Mouse (Mus musculus) neural tube, embryonic 11.5 days (tissue): Measurements from ENCODE around the gene Phf24. TPM values are rescaled to one million over a fixed set of nuclear protein-coding genes. Genes with fewer than 3 reads are reported as not detected.

ENCODE experiments used
- ATAC-seq: fragments of 200-750 bp; cut with Nextera tagmentation; 2 replicates; pipeline ENCODE4 v1.8.0; 2017; ENCODE audit warnings: moderate number of reproducible peaks, mild to moderate bottlenecking, moderate TSS enrichment, moderate library complexity; ENCODE audit not compliant: insufficient read depth, low FRiP score, low TSS enrichment
- DNase-seq: peaks from one replicate; pipeline ENCODE4 v3.0.0-alpha.2; 2015; ENCODE audit warnings: low spot score
- H3K27ac ChIP-seq: fragments of 300-500 bp; sonication (generic); 2 replicates; pipeline ENCODE4 v1.5.1; 2014; ENCODE audit warnings: low read depth, mild to moderate bottlenecking, low read length
- H3K27me3 ChIP-seq: fragments of 300-500 bp; sonication (generic); 2 replicates; pipeline ENCODE4 v1.6.1; 2014; ENCODE audit warnings: mild to moderate bottlenecking, low read length, mixed read lengths; ENCODE audit not compliant: control insufficient read depth, insufficient read depth
- H3K36me3 ChIP-seq: fragments of 300-500 bp; sonication (generic); 2 replicates; pipeline ENCODE4 v1.6.1; 2014; ENCODE audit warnings: mild to moderate bottlenecking, low read length, moderate library complexity, mixed read lengths; ENCODE audit not compliant: control insufficient read depth, insufficient read depth
- H3K4me1 ChIP-seq: fragments of 300-500 bp; sonication (generic); 2 replicates; pipeline ENCODE4 v1.6.1; 2014; ENCODE audit warnings: low read length, mixed read lengths; ENCODE audit not compliant: control insufficient read depth, insufficient read depth
- H3K4me2 ChIP-seq: fragments of 300-500 bp; sonication (generic); 2 replicates; pipeline ENCODE4 v1.6.1; 2014; ENCODE audit warnings: low read depth, mild to moderate bottlenecking, moderate library complexity
- H3K4me3 ChIP-seq: fragments of 300-500 bp; sonication (generic); 2 replicates; pipeline ENCODE4 v1.5.1; 2014; ENCODE audit warnings: low read depth, low read length
- H3K9ac ChIP-seq: fragments of 300-500 bp; sonication (generic); 2 replicates; pipeline ENCODE4 v1.6.1; 2014; ENCODE audit warnings: mild to moderate bottlenecking, low read length
- H3K9me3 ChIP-seq: fragments of 300-500 bp; sonication (generic); 2 replicates; pipeline ENCODE4 v1.6.1; 2016; ENCODE audit warnings: low read length; ENCODE audit not compliant: control insufficient read depth
- WGBS: fragments of 180-500 bp; shearing (Covaris S2); extraction: QIAGEN DNeasy Blood & Tissue Kit; methylation state at CpG from one replicate; pipeline ENCODE4 v1.1.7; 2014; 5-methylcytosine and 5-hydroxymethylcytosine counted together
- polyA plus RNA-seq: library from polyadenylated mRNA; unstranded; fragments of >200 nt; fragmentation: Nextera tagmentation; extraction: Ambion mirVana; gene quantifications from 2 replicates; pipeline ENCODE4 v1.2.1, GENCODE M21; 2014

The Phf24 gene
- polyA plus RNA-seq, 1 experiment from 2014 or later: 2.7 TPM

DNA sequence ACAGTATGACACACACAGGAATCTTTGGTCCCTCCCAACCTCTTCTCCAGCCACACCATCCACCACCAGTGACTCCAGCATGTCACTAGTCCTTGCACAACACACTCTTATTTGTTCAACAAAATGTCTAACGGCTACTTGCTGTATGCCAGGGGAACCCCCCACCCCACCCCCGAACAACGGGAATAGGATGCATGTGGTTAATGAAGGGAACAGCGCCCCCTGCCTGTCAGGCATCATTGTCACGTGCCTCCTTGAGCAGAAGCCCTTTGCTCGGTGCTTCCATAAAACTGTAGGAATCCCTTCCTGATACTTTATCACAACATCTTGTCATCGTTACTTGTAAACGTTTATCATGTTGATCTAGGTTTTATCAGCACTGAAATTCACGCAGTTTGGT is 14.3 kb upstream of the Phf24 start:
- Histone ChIP-seq H3K27ac (no peak overlapping the region), H3K9ac (no peak overlapping the region), H3K4me3 (no peak overlapping the region), H3K27me3 (no peaks in the 10 kb centered on the region), H3K36me3 (no peaks in the 10 kb centered on the region), H3K4me1 (no peaks in the 10 kb centered on the region), H3K4me2 (no peak overlapping the region), H3K9me3 (no peaks in the 10 kb centered on the region)
- whole genome bisulfite sequencing: 62% methylated on average over 9 of the region's 9 CpGs
- no peak for ATAC-seq
- no peak for DNase-seq

GRCm38 (mm10) chr4:42902730-42903129 is 13.7 kb upstream of the Phf24 start:
- Histone ChIP-seq H3K4me2 (no peak overlapping the region), H3K27me3 (no peaks in the 10 kb centered on the region), H3K9ac (no peak overlapping the region), H3K4me1 (no peaks in the 10 kb centered on the region), H3K36me3 (no peaks in the 10 kb centered on the region), H3K27ac (no peak overlapping the region), H3K9me3 (no peaks in the 10 kb centered on the region), H3K4me3 (no peak overlapping the region)
- DNase-seq (no peak), ATAC-seq (no peak)
- WGBS: 90% methylated on average over 5 of the region's 5 CpGs

GRCm38 (mm10) chr4:42903942-42904341 is 12.5 kb upstream of the Phf24 start:
- Histone ChIP-seq H3K4me3 (no peak overlapping the region), H3K27ac (no peak overlapping the region), H3K36me3 (no peaks in the 10 kb centered on the region), H3K4me1 (no peaks in the 10 kb centered on the region), H3K27me3 (no peaks in the 10 kb centered on the region), H3K9ac (no peak overlapping the region), H3K4me2 (no peak overlapping the region), H3K9me3 (no peaks in the 10 kb centered on the region)
- WGBS: 91% methylated on average over 1 of the region's 1 CpGs
- ATAC-seq: no peak
- no peak for DNase-seq

GRCm38 (mm10) chr4:42904523-42904922 is 11.9 kb upstream of the Phf24 start:
- H3K27me3 ChIP-seq: no peaks in the 10 kb centered on the region
- H3K4me2 ChIP-seq: no peak overlapping the region
- 95% methylated on average over 3 of the region's 3 CpGs for WGBS
- H3K4me1 ChIP-seq: no peaks in the 10 kb centered on the region
- no peaks in the 10 kb centered on the region for H3K9me3 ChIP-seq
- no peak overlapping the region for H3K9ac ChIP-seq
- DNase-seq: no peak
- ATAC-seq: no peak
- no peaks in the 10 kb centered on the region for H3K36me3 ChIP-seq
- no peak overlapping the region for H3K27ac ChIP-seq
- H3K4me3 ChIP-seq: no peak overlapping the region

DNA sequence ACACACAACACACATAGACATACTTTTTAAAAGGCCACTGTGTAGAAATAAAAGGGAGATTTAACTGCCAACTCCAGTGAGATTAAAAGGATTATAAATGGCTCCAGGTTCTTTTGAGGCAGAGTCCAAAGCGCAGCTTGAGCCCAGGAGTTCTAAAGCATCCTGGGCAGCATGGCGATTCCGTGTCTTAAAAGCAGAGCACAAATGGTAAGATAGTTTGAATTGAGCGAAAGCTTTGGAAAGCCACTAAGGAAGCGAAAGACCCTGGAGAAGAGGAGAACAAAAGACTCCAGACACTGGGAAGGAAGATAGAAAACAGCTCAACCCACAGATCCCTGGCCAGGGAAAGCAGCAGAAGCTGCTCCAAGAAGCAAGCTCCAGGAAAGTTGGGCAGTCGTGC is 11.5 kb upstream of the Phf24 start:
- WGBS: 82% methylated on average over 6 of the region's 6 CpGs
- no peaks in the 10 kb centered on the region for H3K9me3 ChIP-seq
- H3K4me3 ChIP-seq: no peak overlapping the region
- no peak overlapping the region for H3K27ac ChIP-seq
- no peaks in the 10 kb centered on the region for H3K36me3 ChIP-seq
- no peak overlapping the region for H3K9ac ChIP-seq
- ATAC-seq (no peak), DNase-seq (no peak)
- H3K27me3 ChIP-seq: no peaks in the 10 kb centered on the region
- no peak overlapping the region for H3K4me2 ChIP-seq
- no peaks in the 10 kb centered on the region for H3K4me1 ChIP-seq

GRCm38 (mm10) chr4:42913391-42913790 is 3.1 kb upstream of the Phf24 start:
- WGBS: 47% methylated on average over 10 of the region's 10 CpGs
- DNase-seq: no peak
- no peak for ATAC-seq

GRCm38 (mm10) chr4:42915311-42915710 is 1.1 kb upstream of the Phf24 start:
- Histone ChIP-seq H3K4me1 (0 out of 2 replicates have a peak, but pooled peaks cover 4% of the 10 kb centered on the region), H3K4me3 (no peak overlapping the region), H3K9me3 (no peaks in the 10 kb centered on the region), H3K9ac (no peak overlapping the region), H3K27ac (no peak overlapping the region), H3K36me3 (no peaks in the 10 kb centered on the region), H3K4me2 (no peak overlapping the region), H3K27me3 (peaks cover 29% of the 10 kb centered on the region)
- DNase-seq (no peak), ATAC-seq (no peak)
- WGBS: 85% methylated on average over 12 of the region's 12 CpGs

More at GRCm38 (mm10) chr4:42913391-42913790, 3.1 kb upstream of the Phf24 start:
- Histone ChIP-seq H3K9me3 (no peaks in the 10 kb centered on the region), H3K27ac (no peak overlapping the region), H3K9ac (no peak overlapping the region), H3K36me3 (no peaks in the 10 kb centered on the region), H3K27me3 (peaks cover 24% of the 10 kb centered on the region), H3K4me1 (0 out of 2 replicates have a peak, but pooled peaks cover 4% of the 10 kb centered on the region), H3K4me2 (no peak overlapping the region), H3K4me3 (no peak overlapping the region)

- Histone ChIP-seq H3K9ac (no peak overlapping the region), H3K36me3 (no peaks in the 10 kb centered on the region), H3K27me3 (peaks cover 29% of the 10 kb centered on the region), H3K9me3 (no peaks in the 10 kb centered on the region), H3K4me3 (no peak overlapping the region), H3K4me2 (no peak overlapping the region), H3K4me1 (0 out of 2 replicates have a peak, but pooled peaks cover 4% of the 10 kb centered on the region), H3K27ac (no peak overlapping the region)
- DNase-seq (no peak), ATAC-seq (no peak)
- WGBS: 79% methylated on average over 1 of the region's 1 CpGs
Measured at GRCm38 (mm10) chr4:42915966-42916365, 494 bp upstream of the Phf24 start.

DNA sequence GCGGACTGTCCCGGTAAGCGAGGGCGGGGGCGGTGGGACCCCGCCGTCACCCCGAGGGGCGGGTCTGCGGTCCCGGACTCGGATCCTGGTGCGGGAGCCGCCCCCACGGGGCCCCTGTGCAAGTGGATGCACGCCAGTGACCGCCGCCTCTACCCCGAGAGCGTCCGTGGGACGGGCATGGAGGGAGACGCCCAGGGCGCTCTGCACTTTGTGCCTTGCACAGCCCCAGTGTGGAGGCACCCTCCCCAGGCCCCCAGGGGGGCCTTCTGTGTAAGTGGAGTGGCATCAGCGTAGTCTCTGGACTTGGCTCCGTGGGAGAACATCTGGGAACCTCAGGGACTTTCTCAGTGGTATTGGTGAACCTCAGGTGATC is 928 bp downstream of the Phf24 start:
- Histone ChIP-seq H3K36me3 (no peaks in the 10 kb centered on the region), H3K27ac (no peak overlapping the region), H3K9me3 (no peaks in the 10 kb centered on the region), H3K4me2 (peak overlapping the region; percentile 87), H3K4me3 (peak overlapping the region; percentile 62), H3K27me3 (peaks cover 29% of the 10 kb centered on the region), H3K9ac (peak overlapping the region; percentile 67), H3K4me1 (0 out of 2 replicates have a peak, but pooled peaks cover 4% of the 10 kb centered on the region)
- 4% methylated on average over 24 of the region's 26 CpGs for WGBS
- ATAC-seq: no peak
- peak; percentile 20 for DNase-seq
